Mouse (Mus musculus) heart, embryonic 11.5 days (tissue): Measurements from ENCODE around the gene 6330403K07Rik. TPM values are rescaled to one million over a fixed set of nuclear protein-coding genes. Genes with fewer than 3 reads are reported as not detected.

ENCODE experiments used
- ATAC-seq: fragments of 200-750 bp; cut with Nextera tagmentation; replicated peaks from 2 replicates; pipeline ENCODE4 v1.8.0; 2017; ENCODE audit warnings: moderate library complexity; ENCODE audit not compliant: insufficient number of reproducible peaks, low FRiP score, low TSS enrichment
- H3K27ac ChIP-seq: fragments of 300-500 bp; sonication (generic); 2 replicates; pipeline ENCODE4 v1.5.1; 2014; ENCODE audit warnings: mild to moderate bottlenecking, low read depth, low read length
- H3K27me3 ChIP-seq: fragments of 300-500 bp; sonication (generic); 2 replicates; pipeline ENCODE4 v1.6.1; 2014; ENCODE audit warnings: mild to moderate bottlenecking, low read length, mixed read lengths; ENCODE audit not compliant: control insufficient read depth, insufficient read depth
- H3K36me3 ChIP-seq: fragments of 300-500 bp; sonication (generic); 2 replicates; pipeline ENCODE4 v1.6.1; 2014; ENCODE audit warnings: mild to moderate bottlenecking, low read length, moderate library complexity, mixed read lengths; ENCODE audit not compliant: control insufficient read depth, insufficient read depth
- H3K4me1 ChIP-seq: fragments of 300-500 bp; sonication (generic); 2 replicates; pipeline ENCODE4 v1.6.1; 2014; ENCODE audit warnings: low read length; ENCODE audit not compliant: control insufficient read depth, insufficient read depth
- H3K4me2 ChIP-seq: fragments of 300-500 bp; sonication (generic); 2 replicates; pipeline ENCODE4 v1.6.1; 2014; ENCODE audit warnings: mild to moderate bottlenecking, moderate library complexity
- H3K4me3 ChIP-seq: fragments of 300-500 bp; sonication (generic); 2 replicates; pipeline ENCODE4 v1.5.1; 2014; ENCODE audit warnings: low read depth, low read length
- H3K9ac ChIP-seq: fragments of 300-500 bp; sonication (generic); 2 replicates; pipeline ENCODE4 v1.6.1; 2014; ENCODE audit warnings: mild to moderate bottlenecking, low read depth, low read length, moderate library complexity
- H3K9me3 ChIP-seq: fragments of 300-500 bp; sonication (generic); replicated peaks from 2 replicates; pipeline ENCODE4 v1.6.1; 2016; ENCODE audit warnings: low read length; ENCODE audit not compliant: control insufficient read depth
- WGBS: fragments of 180-500 bp; shearing (Covaris S2); extraction: QIAGEN DNeasy Blood & Tissue Kit; methylation state at CpG from one replicate; pipeline ENCODE4 v1.1.7; 2014; ENCODE audit not compliant: insufficient replicate concordance; 5-methylcytosine and 5-hydroxymethylcytosine counted together
- polyA plus RNA-seq: library from polyadenylated mRNA; unstranded; fragments of >200 nt; fragmentation: Nextera tagmentation; extraction: Ambion mirVana; gene quantifications from 2 replicates; pipeline ENCODE4 v1.2.1, GENCODE M21; 2014

The 6330403K07Rik gene
- polyA plus RNA-seq, 1 experiment from 2014 or later: 26.6 TPM

- H3K4me3 ChIP-seq: peak within 1 kb of the TSS; percentile 89
- ATAC-seq: peak; percentile 100
Observed at GRCm38 (mm10) chr11:71019201-71020068, 13.9 kb downstream of the 6330403K07Rik start, which contains the start of the genes Mis12 and Derl2. Gene Mis12, plus strand, starts transcription at chr11:71019611. Gene Derl2, minus strand, starts transcription at chr11:71019841.

GRCm38 (mm10) chr11:71018416-71019200, 14.7 kb downstream of the 6330403K07Rik start:
- ATAC-seq: peak; percentile 9; the same call in 1 of the 2 replicates
- H3K4me2 ChIP-seq: peak overlapping the region; percentile 80
- 5% methylated on average over 28 of the region's 28 CpGs for WGBS
- H3K4me3 ChIP-seq: peak overlapping the region; percentile 89
- H3K9me3 ChIP-seq: no peaks in the 10 kb centered on the region
- peaks cover 8% of the 10 kb centered on the region; the same call in 1 of the 2 replicates for H3K36me3 ChIP-seq
- H3K9ac ChIP-seq: peak overlapping the region; percentile 93
- no peaks in the 10 kb centered on the region for H3K27me3 ChIP-seq
- peaks cover 7% of the 10 kb centered on the region; the same call in 1 of the 2 replicates for H3K4me1 ChIP-seq
- peak overlapping the region; percentile 76 for H3K27ac ChIP-seq

More at GRCm38 (mm10) chr11:71019201-71020068, 13.9 kb downstream of the 6330403K07Rik start, which contains the start of the genes Mis12 and Derl2:
- H3K9me3 ChIP-seq: no peaks in the 10 kb centered on the region
- no peaks in the 10 kb centered on the region for H3K27me3 ChIP-seq
- peaks cover 8% of the 10 kb centered on the region; the same call in 1 of the 2 replicates for H3K36me3 ChIP-seq
- peak within 1 kb of the TSS; percentile 98 for H3K27ac ChIP-seq
- H3K4me2 ChIP-seq: peak within 1 kb of the TSS; percentile 84
- peaks cover 7% of the 10 kb centered on the region; the same call in 1 of the 2 replicates for H3K4me1 ChIP-seq
- whole genome bisulfite sequencing: under 1% methylated on average over 71 of the region's 71 CpGs
- peak within 1 kb of the TSS; percentile 93 for H3K9ac ChIP-seq

GRCm38 (mm10) chr11:71017051-71017450, 16.3 kb downstream of the 6330403K07Rik start:
- no peak overlapping the region for H3K4me3 ChIP-seq
- H3K9ac ChIP-seq: no peak overlapping the region
- ATAC-seq: no peak
- peaks cover 7% of the 10 kb centered on the region; the same call in 1 of the 2 replicates for H3K4me1 ChIP-seq
- H3K9me3 ChIP-seq: no peaks in the 10 kb centered on the region
- 83% methylated on average over 1 of the region's 1 CpGs for WGBS
- no peaks in the 10 kb centered on the region for H3K27me3 ChIP-seq
- no peak overlapping the region for H3K27ac ChIP-seq
- no peak overlapping the region for H3K4me2 ChIP-seq
- H3K36me3 ChIP-seq: peaks cover 9% of the 10 kb centered on the region

GRCm38 (mm10) chr11:71012743-71013142, 20.6 kb downstream of the 6330403K07Rik start:
- Histone ChIP-seq H3K36me3 (peaks cover 20% of the 10 kb centered on the region), H3K27me3 (no peaks in the 10 kb centered on the region), H3K9ac (no peak overlapping the region), H3K4me3 (no peak overlapping the region), H3K9me3 (no peaks in the 10 kb centered on the region), H3K27ac (no peak overlapping the region), H3K4me2 (no peak overlapping the region), H3K4me1 (no peaks in the 10 kb centered on the region)
- ATAC-seq: no peak
- 92% methylated on average over 7 of the region's 7 CpGs for WGBS

- Histone ChIP-seq H3K27me3 (no peaks in the 10 kb centered on the region), H3K9me3 (no peaks in the 10 kb centered on the region), H3K4me2 (no peak overlapping the region), H3K27ac (no peak overlapping the region), H3K4me1 (peaks cover under 1% of the 10 kb centered on the region; the same call in 1 of the 2 replicates), H3K9ac (no peak overlapping the region), H3K4me3 (no peak overlapping the region), H3K36me3 (peaks cover 20% of the 10 kb centered on the region)
- WGBS: 87% methylated on average over 3 of the region's 3 CpGs
- no peak for ATAC-seq
Observed at GRCm38 (mm10) chr11:71008321-71008720, 25.0 kb downstream of the 6330403K07Rik start.

- no peak for ATAC-seq
- Histone ChIP-seq H3K36me3 (peaks cover 20% of the 10 kb centered on the region), H3K4me1 (peaks cover 5% of the 10 kb centered on the region; the same call in 1 of the 2 replicates), H3K27ac (no peak overlapping the region), H3K9ac (no peak overlapping the region), H3K4me2 (no peak overlapping the region), H3K27me3 (no peaks in the 10 kb centered on the region), H3K4me3 (no peak overlapping the region), H3K9me3 (no peaks in the 10 kb centered on the region)
- WGBS: 80% methylated on average over 7 of the region's 7 CpGs
Observed at GRCm38 (mm10) chr11:71007831-71008230, 25.5 kb downstream of the 6330403K07Rik start.

GRCm38 (mm10) chr11:71007026-71007425, 26.3 kb downstream of the 6330403K07Rik start:
- no peak overlapping the region for H3K4me2 ChIP-seq
- no peak overlapping the region for H3K27ac ChIP-seq
- peaks cover 10% of the 10 kb centered on the region; the same call in 1 of the 2 replicates for H3K4me1 ChIP-seq
- peaks cover 14% of the 10 kb centered on the region for H3K36me3 ChIP-seq
- no peaks in the 10 kb centered on the region for H3K27me3 ChIP-seq
- H3K9ac ChIP-seq: no peak overlapping the region
- H3K9me3 ChIP-seq: no peaks in the 10 kb centered on the region
- WGBS: 90% methylated on average over 6 of the region's 6 CpGs
- H3K4me3 ChIP-seq: no peak overlapping the region
- no peak for ATAC-seq

GRCm38 (mm10) chr11:71005046-71005445, 28.3 kb downstream of the 6330403K07Rik start:
- peak overlapping the region; percentile 87 for H3K4me3 ChIP-seq
- 54% methylated on average over 5 of the region's 5 CpGs for WGBS
- H3K27me3 ChIP-seq: no peaks in the 10 kb centered on the region
- no peaks in the 10 kb centered on the region for H3K9me3 ChIP-seq
- peak overlapping the region; percentile 59 for H3K4me2 ChIP-seq
- H3K27ac ChIP-seq: no peak overlapping the region
- ATAC-seq: no peak
- H3K36me3 ChIP-seq: peaks cover 7% of the 10 kb centered on the region
- H3K9ac ChIP-seq: no peak overlapping the region
- peaks cover 11% of the 10 kb centered on the region; the same call in 1 of the 2 replicates for H3K4me1 ChIP-seq
